Mouse (Mus musculus) skeletal muscle tissue, adult 2 months (tissue): ENCODE data around the gene Cnot11.

Experiments
- DNase-seq: peaks from one replicate; pipeline ENCODE4 v3.0.0-alpha.2; 2012; ENCODE audit warnings: low read depth, low spot score

Cnot11 gene

GRCm38 (mm10) chr1:39534831-39535230 lies at the start of gene Cnot11:
Cnot11 (plus strand) TSS chr1:39534992.
- DNase-seq: no peak

- DNase-seq: no peak
These were observed 47.4 kb upstream of the Cnot11 start for GRCm38 (mm10) chr1:39487370-39487769.

GRCm38 (mm10) chr1:39493165-39493564 lies 41.6 kb upstream of the Cnot11 start:
- DNase-seq: no peak

- no peak for DNase-seq
These were observed 41.1 kb upstream of the Cnot11 start for GRCm38 (mm10) chr1:39493664-39494063.

GRCm38 (mm10) chr1:39496995-39497394 lies 37.8 kb upstream of the Cnot11 start:
- no peak for DNase-seq

GRCm38 (mm10) chr1:39497748-39498147 lies 37.0 kb upstream of the Cnot11 start:
- no peak for DNase-seq

- DNase-seq: no peak
These were observed 35.3 kb upstream of the Cnot11 start for GRCm38 (mm10) chr1:39499485-39499941.

- DNase-seq: no peak
These were observed 31.8 kb upstream of the Cnot11 start for GRCm38 (mm10) chr1:39502817-39503633.

GRCm38 (mm10) chr1:39504261-39504660 lies 30.5 kb upstream of the Cnot11 start:
- DNase-seq: no peak

GRCm38 (mm10) chr1:39505600-39505999 lies 29.2 kb upstream of the Cnot11 start:
- DNase-seq: no peak

- DNase-seq: no peak
These were observed 23.0 kb upstream of the Cnot11 start for GRCm38 (mm10) chr1:39511775-39512174.

- no peak for DNase-seq
These were observed 22.6 kb upstream of the Cnot11 start for GRCm38 (mm10) chr1:39512183-39512582.

- DNase-seq: peak; percentile 62
These were observed 19.3 kb upstream of the Cnot11 start for GRCm38 (mm10) chr1:39515303-39515991.

- DNase-seq: no peak
These were observed 13.5 kb upstream of the Cnot11 start for GRCm38 (mm10) chr1:39521326-39521725.

- no peak for DNase-seq
These were observed 12.3 kb upstream of the Cnot11 start for GRCm38 (mm10) chr1:39522519-39522918.

GRCm38 (mm10) chr1:39525763-39526162 lies 9.0 kb upstream of the Cnot11 start:
- peak; percentile 25 for DNase-seq

GRCm38 (mm10) chr1:39526371-39527167 lies 8.2 kb upstream of the Cnot11 start:
- DNase-seq: no peak

GRCm38 (mm10) chr1:39527432-39527831 lies 7.4 kb upstream of the Cnot11 start:
- DNase-seq: peak; percentile 65

- no peak for DNase-seq
These were observed 6.5 kb upstream of the Cnot11 start for GRCm38 (mm10) chr1:39528319-39528718.

- DNase-seq: peak; percentile 62
These were observed 4.4 kb upstream of the Cnot11 start for GRCm38 (mm10) chr1:39530258-39530943.

GRCm38 (mm10) chr1:39531036-39531435 lies 3.8 kb upstream of the Cnot11 start:
- DNase-seq: no peak
